ENCODE assay signal across 8 mouse cellular contexts in the genomic region with DNA sequence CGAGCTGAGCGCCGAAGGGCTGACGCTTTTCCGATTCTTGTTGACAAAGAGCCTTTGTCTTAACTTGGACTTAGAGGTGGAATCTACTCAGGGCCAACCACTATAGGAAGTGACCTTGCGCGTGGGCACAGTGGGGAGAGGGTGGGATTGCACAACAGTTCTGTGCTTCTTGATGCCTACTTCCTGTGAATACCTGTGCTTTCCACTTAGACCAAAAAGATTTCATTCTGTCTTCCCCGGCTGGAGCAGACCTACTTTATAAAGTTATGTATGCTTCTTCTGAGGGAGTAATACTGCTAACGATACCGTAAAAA. TPM values are rescaled to one million over a fixed set of nuclear protein-coding genes. Genes with fewer than 3 reads are reported as not detected.
DNase-seq lines count a peak whose midpoint lies in the region; ATAC-seq and TF ChIP-seq lines count a peak whose summit lies in the region.

A gene (plus strand): TSS at position 215 of the 314 bp plus-strand sequence.

- peak within 1 kb of the TSS; percentile 46 for H3K27ac ChIP-seq in heart, postnatal 0 days (ENCODE audit: low read depth)
- peak within 1 kb of the TSS; percentile 78 for H3K27ac ChIP-seq in forebrain, postnatal 0 days (ENCODE audit: low read depth, low read length)
- peak within 1 kb of the TSS; percentile 74 for H3K27ac ChIP-seq in liver, embryonic 15.5 days (replicated peaks)

- H3K4me2 ChIP-seq in heart, postnatal 0 days (ENCODE audit: low read depth, low read length), result peak within 1 kb of the TSS; percentile 93
- peak within 1 kb of the TSS; percentile 79 for H3K4me2 ChIP-seq in forebrain, postnatal 0 days (ENCODE audit: low read depth)
- H3K4me2 ChIP-seq in liver, embryonic 15.5 days, result peak within 1 kb of the TSS; percentile 86

- peak within 1 kb of the TSS; percentile 78 for H3K4me3 ChIP-seq in heart, postnatal 0 days (ENCODE audit: low read depth, low read length)
- peak within 1 kb of the TSS; percentile 90 for H3K4me3 ChIP-seq in G1E (ENCODE audit: low read depth, low read length)
- peak within 1 kb of the TSS; percentile 54 for H3K4me3 ChIP-seq in forebrain, postnatal 0 days (ENCODE audit: low read depth, low read length)
- H3K4me3 ChIP-seq in liver, embryonic 15.5 days (replicated peaks), result peak within 1 kb of the TSS; percentile 88

- H3K9ac ChIP-seq in heart, postnatal 0 days (replicated peaks; ENCODE audit: low read depth, low read length), result peak within 1 kb of the TSS; percentile 54
- peak within 1 kb of the TSS; percentile 60 for H3K9ac ChIP-seq in forebrain, postnatal 0 days
- H3K9ac ChIP-seq in liver, embryonic 15.5 days, result peak within 1 kb of the TSS; percentile 71

- no peak for ATAC-seq in heart, postnatal 0 days (ENCODE audit: insufficient read depth, low read depth)
- no peak for ATAC-seq in G1E (ENCODE audit: extremely low read depth, insufficient number of reproducible peaks, low FRiP score, poor library complexity, severe bottlenecking)
- no peak for ATAC-seq in forebrain, postnatal 0 days
- ATAC-seq in liver, embryonic 15.5 days (ENCODE audit: insufficient read depth), result no peak

- no peaks in the 10 kb centered on the region for H3K36me3 ChIP-seq in heart, postnatal 0 days (replicated peaks; ENCODE audit: control insufficient read depth, insufficient read depth, low read length)
- peaks cover 26% of the 10 kb centered on the region for H3K36me3 ChIP-seq in G1E (replicated peaks)
- H3K36me3 ChIP-seq in forebrain, postnatal 0 days (ENCODE audit: insufficient read depth), result peaks cover 25% of the 10 kb centered on the region
- no peaks in the 10 kb centered on the region for H3K36me3 ChIP-seq in liver, embryonic 15.5 days (replicated peaks)

- no peak for TF ChIP-seq CTCF in heart, postnatal 0 days (IDR thresholded peaks at IDR 0.05; ENCODE audit: low read depth)
- no peak for TF ChIP-seq CTCF in G1E (IDR thresholded peaks at IDR 0.05; ENCODE audit: low read depth, low read length)
- TF ChIP-seq CTCF in forebrain, postnatal 0 days (IDR thresholded peaks at IDR 0.05; ENCODE audit: low read depth), result no peak

- no peaks in the 10 kb centered on the region for H3K4me1 ChIP-seq in heart, postnatal 0 days (ENCODE audit: control insufficient read depth, insufficient read depth)
- peaks cover 38% of the 10 kb centered on the region for H3K4me1 ChIP-seq in G1E (ENCODE audit: insufficient read depth, low read depth, low read length)
- no peaks in the 10 kb centered on the region for H3K4me1 ChIP-seq in forebrain, postnatal 0 days (ENCODE audit: insufficient read depth)
- H3K4me1 ChIP-seq in liver, embryonic 15.5 days (replicated peaks), result peaks cover 31% of the 10 kb centered on the region

- no peaks in the 10 kb centered on the region for H3K9me3 ChIP-seq in heart, postnatal 0 days (replicated peaks; ENCODE audit: control insufficient read depth, low read length)
- H3K9me3 ChIP-seq in G1E (replicated peaks), result no peaks in the 10 kb centered on the region
- H3K9me3 ChIP-seq in forebrain, postnatal 0 days (ENCODE audit: low read length), result no peaks in the 10 kb centered on the region
- no peaks in the 10 kb centered on the region for H3K9me3 ChIP-seq in liver, embryonic 15.5 days (replicated peaks)

- no peak for TF ChIP-seq EP300 in heart, postnatal 0 days (IDR thresholded peaks at IDR 0.05; ENCODE audit: low read depth)

- 89% methylated on average over 10 of the region's 10 CpGs for WGBS in heart, postnatal 0 days
- 85% methylated on average over 10 of the region's 10 CpGs for WGBS in forebrain, postnatal 0 days
- 78% methylated on average over 10 of the region's 10 CpGs for WGBS in liver, embryonic 15.5 days (ENCODE audit: insufficient replicate concordance)

- DNase-seq in heart, postnatal 0 days (ENCODE audit: low spot score), result no peak
- no peak for DNase-seq in heart, adult 18-20 months
- DNase-seq in G1E (ENCODE audit: low spot score), result no peak
- no peak for DNase-seq in forebrain, postnatal 0 days
- no peak for DNase-seq in spleen, postnatal 14 days (ENCODE audit: low spot score in 2 of 2)
- DNase-seq in right cerebral cortex, adult 2 months (ENCODE audit: low spot score in 2 of 2), result no peak
- no peak for DNase-seq in spleen, adult 18-20 months

- H3K27me3 ChIP-seq in heart, postnatal 0 days (ENCODE audit: control insufficient read depth, insufficient read depth, low read length), result 0 out of 2 replicates have a peak, but pooled peaks cover 3% of the 10 kb centered on the region
- peaks cover 42% of the 10 kb centered on the region for H3K27me3 ChIP-seq in G1E (ENCODE audit: insufficient read depth, low read length)
- no peaks in the 10 kb centered on the region for H3K27me3 ChIP-seq in forebrain, postnatal 0 days (ENCODE audit: insufficient read depth, low read length)
- H3K27me3 ChIP-seq in liver, embryonic 15.5 days, result peaks cover 4% of the 10 kb centered on the region; the same call in 1 of the 2 replicates

RNA-seq across cellular contexts. Expression of the gene that starts here (rescaled TPM):
- total RNA-seq in heart, postnatal 0 days (2014; rRNA removed; ENCODE audit: low replicate concordance), result 4.8 and 10.0 TPM in 2 replicates
- polyA plus RNA-seq in heart, postnatal 0 days (2015; fragmentation: Nextera tagmentation; extraction: Ambion mirVana), result 2.3 and 3.3 TPM in 2 replicates
- total RNA-seq in heart, adult 18-20 months (2021), result 1 to 10 TPM in 1 of 2 experiments, under 1 TPM in 1; 0.35 to 1.0 TPM
- 24.1 and 25.6 TPM in 2 replicates for total RNA-seq in G1E (2014; fragmentation: Nextera tagmentation)
- total RNA-seq in G1E (2017), result 28.7 and 32.6 TPM in 2 replicates
- polyA plus RNA-seq in G1E (2012), result 3.1 and 10.7 TPM in 2 replicates
- total RNA-seq in forebrain, postnatal 0 days (2014; rRNA removed), result 11.0 and 15.7 TPM in 2 replicates
- 11.2 TPM in 2 replicates for polyA plus RNA-seq in forebrain, postnatal 0 days (2015; fragmentation: Nextera tagmentation; extraction: Ambion mirVana)
- 12.6 and 14.6 TPM in 2 replicates for polyA plus RNA-seq in liver, embryonic 15.5 days (2015; fragmentation: Nextera tagmentation; extraction: Ambion mirVana)
